Mouse (Mus musculus): ENCODE results near the gene Fgf15. TPM values are rescaled to one million over a fixed set of nuclear protein-coding genes. Genes with fewer than 3 reads are reported as not detected.
"Not testable (repeated sequence)": the region's sequence is repeated elsewhere in the genome, so short reads cannot be mapped to it uniquely, and the experiment has no call there.

Gene Fgf15
- polyA plus RNA-seq, 1 experiment from 2014 or later = not detected

DNA sequence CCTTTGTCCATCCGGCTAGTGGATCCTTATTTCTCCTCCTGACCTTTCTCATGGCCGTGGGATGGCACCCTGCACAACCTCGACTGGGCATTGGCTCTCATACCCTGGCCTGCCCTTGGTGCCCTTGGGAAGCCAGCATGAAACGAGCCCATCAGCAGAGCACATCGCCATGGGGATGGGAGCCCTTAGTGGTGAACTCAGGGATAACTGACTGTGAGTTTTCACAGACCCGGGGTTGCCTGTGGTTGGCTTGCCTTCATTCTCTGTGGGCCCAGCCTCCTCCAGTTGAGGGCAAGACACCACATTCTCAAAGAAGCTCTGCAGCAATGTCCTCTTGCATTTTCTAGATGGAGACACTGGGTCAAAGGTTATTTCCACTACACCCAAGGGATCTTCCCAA, 4.0 kb upstream of the Fgf15 start:
- Histone ChIP-seq H3K4me1 (peaks cover 28% of the 10 kb centered on the region), H3K9ac (no peak overlapping the region), H3K27ac (no peak overlapping the region), H3K36me3 (no peaks in the 10 kb centered on the region), H3K9me3 (no peaks in the 10 kb centered on the region), H3K4me3 (no peak overlapping the region), H3K27me3 (peaks cover 55% of the 10 kb centered on the region), H3K4me2 (no peak overlapping the region)
- no peak for ATAC-seq (ENCODE audit: borderline replicate concordance, extremely low read depth, low FRiP score, low TSS enrichment)
- 46% methylated on average over 6 of the region's 6 CpGs for WGBS

GRCm38 (mm10) chr7:144894191-144894590, 2.1 kb upstream of the Fgf15 start:
- ATAC-seq (ENCODE audit: borderline replicate concordance, extremely low read depth, low FRiP score, low TSS enrichment) = no peak
- no peak overlapping the region for H3K4me2 ChIP-seq

GRCm38 (mm10) chr7:144894706-144895105, 1.6 kb upstream of the Fgf15 start:
- no peaks in the 10 kb centered on the region for H3K36me3 ChIP-seq
- H3K4me1 ChIP-seq = peaks cover 24% of the 10 kb centered on the region
- no peak overlapping the region for H3K4me3 ChIP-seq
- no peak overlapping the region for H3K27ac ChIP-seq
- no peak overlapping the region for H3K9ac ChIP-seq
- 6% methylated on average over 4 of the region's 4 CpGs for WGBS
- no peaks in the 10 kb centered on the region for H3K9me3 ChIP-seq
- no peak overlapping the region for H3K4me2 ChIP-seq
- H3K27me3 ChIP-seq = peaks cover 66% of the 10 kb centered on the region
- no peak for ATAC-seq (ENCODE audit: borderline replicate concordance, extremely low read depth, low FRiP score, low TSS enrichment)

More at GRCm38 (mm10) chr7:144894191-144894590, 2.1 kb upstream of the Fgf15 start:
- no peaks in the 10 kb centered on the region for H3K9me3 ChIP-seq
- peaks cover 24% of the 10 kb centered on the region for H3K4me1 ChIP-seq
- peaks cover 65% of the 10 kb centered on the region for H3K27me3 ChIP-seq
- H3K4me3 ChIP-seq = no peak overlapping the region
- H3K9ac ChIP-seq = no peak overlapping the region
- WGBS = 7% methylated on average over 5 of the region's 5 CpGs
- no peak overlapping the region for H3K27ac ChIP-seq
- no peaks in the 10 kb centered on the region for H3K36me3 ChIP-seq

GRCm38 (mm10) chr7:144895305-144896111, 823 bp upstream of the Fgf15 start:
- peaks cover 24% of the 10 kb centered on the region for H3K4me1 ChIP-seq
- H3K27ac ChIP-seq = no peak overlapping the region
- H3K4me2 ChIP-seq = peak overlapping the region; percentile 94
- no peaks in the 10 kb centered on the region for H3K9me3 ChIP-seq
- peak overlapping the region; percentile 36 for H3K9ac ChIP-seq
- H3K36me3 ChIP-seq = no peaks in the 10 kb centered on the region
- H3K4me3 ChIP-seq = peak overlapping the region; percentile 46
- under 1% methylated on average over 37 of the region's 37 CpGs for WGBS
- ATAC-seq (ENCODE audit: borderline replicate concordance, extremely low read depth, low FRiP score, low TSS enrichment) = peak; percentile 80
- H3K27me3 ChIP-seq = peaks cover 70% of the 10 kb centered on the region

DNA sequence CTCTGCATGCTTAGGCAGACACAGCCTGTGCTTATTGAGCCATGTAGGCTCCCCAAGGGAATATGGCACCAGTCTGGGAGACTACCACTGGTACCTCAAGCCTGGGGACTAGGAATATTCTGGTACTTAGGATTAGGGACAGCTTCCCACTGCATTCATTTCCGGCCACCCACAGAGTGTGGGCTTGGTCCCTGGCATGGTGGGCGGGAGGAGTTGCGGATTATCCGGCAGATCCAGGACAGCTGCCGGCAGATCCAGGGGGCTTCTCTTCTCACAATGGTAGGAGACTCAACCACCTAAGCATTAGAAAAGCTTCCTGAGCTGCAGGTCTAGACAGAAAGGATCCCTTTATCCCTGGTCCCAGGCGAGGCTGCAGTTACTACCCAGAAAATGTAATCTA, 2.2 kb downstream of the Fgf15 start:
- Histone ChIP-seq H3K4me1 (peaks cover 24% of the 10 kb centered on the region), H3K9ac (no peak overlapping the region), H3K9me3 (no peaks in the 10 kb centered on the region), H3K27me3 (peaks cover 67% of the 10 kb centered on the region), H3K36me3 (no peaks in the 10 kb centered on the region), H3K4me3 (no peak overlapping the region), H3K4me2 (no peak overlapping the region), H3K27ac (no peak overlapping the region)
- ATAC-seq (ENCODE audit: borderline replicate concordance, extremely low read depth, low FRiP score, low TSS enrichment) = no peak
- WGBS = 54% methylated on average over 6 of the region's 6 CpGs

DNA sequence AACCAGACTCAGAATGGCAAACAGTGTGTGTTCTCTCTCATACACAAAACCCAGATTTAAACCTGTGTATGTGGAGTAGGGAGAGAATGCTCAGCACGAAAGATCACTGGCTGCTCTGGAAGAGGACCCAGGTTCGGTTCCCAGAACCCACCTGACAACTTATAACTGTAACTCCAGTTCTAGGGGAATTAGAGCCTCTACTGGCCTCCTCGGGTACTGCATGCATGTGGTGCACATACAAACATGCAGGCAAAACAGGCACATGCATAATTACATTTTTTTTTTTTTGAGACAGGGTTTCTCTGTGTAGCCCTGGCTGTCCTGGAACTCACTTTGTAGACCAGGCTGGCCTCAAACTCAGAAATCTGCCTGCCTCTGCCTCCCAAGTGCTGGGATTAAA, 9.2 kb downstream of the Fgf15 start:
- H3K27ac ChIP-seq; H3K4me2 ChIP-seq; H3K9ac ChIP-seq; H3K9me3 ChIP-seq; ATAC-seq (ENCODE audit: borderline replicate concordance, extremely low read depth, low FRiP score, low TSS enrichment); H3K27me3 ChIP-seq; H3K4me1 ChIP-seq; H3K4me3 ChIP-seq; H3K36me3 ChIP-seq: not testable (repeated sequence)
- 87% methylated on average over 3 of the region's 3 CpGs for WGBS

- H3K27ac ChIP-seq = no peak overlapping the region
- peak; percentile 52; the same call in 1 of the 2 replicates for ATAC-seq (ENCODE audit: borderline replicate concordance, extremely low read depth, low FRiP score, low TSS enrichment)
- no peaks in the 10 kb centered on the region for H3K9me3 ChIP-seq
- H3K4me2 ChIP-seq = no peak overlapping the region
- H3K36me3 ChIP-seq = no peaks in the 10 kb centered on the region
- H3K4me3 ChIP-seq = no peak overlapping the region
- no peak overlapping the region for H3K9ac ChIP-seq
- peaks cover 2% of the 10 kb centered on the region for H3K4me1 ChIP-seq
- WGBS = 10% methylated on average over 28 of the region's 28 CpGs
- H3K27me3 ChIP-seq = no peaks in the 10 kb centered on the region
Measured at GRCm38 (mm10) chr7:144906708-144907397, 10.5 kb downstream of the Fgf15 start.

- Histone ChIP-seq H3K9me3 (no peaks in the 10 kb centered on the region), H3K27me3 (no peaks in the 10 kb centered on the region), H3K9ac (no peak overlapping the region), H3K4me1 (peaks cover 2% of the 10 kb centered on the region), H3K27ac (no peak overlapping the region), H3K36me3 (no peaks in the 10 kb centered on the region), H3K4me3 (no peak overlapping the region), H3K4me2 (no peak overlapping the region)
- WGBS = 12% methylated on average over 8 of the region's 8 CpGs
- no peak for ATAC-seq (ENCODE audit: borderline replicate concordance, extremely low read depth, low FRiP score, low TSS enrichment)
Measured at GRCm38 (mm10) chr7:144907793-144908192, 11.5 kb downstream of the Fgf15 start.

DNA sequence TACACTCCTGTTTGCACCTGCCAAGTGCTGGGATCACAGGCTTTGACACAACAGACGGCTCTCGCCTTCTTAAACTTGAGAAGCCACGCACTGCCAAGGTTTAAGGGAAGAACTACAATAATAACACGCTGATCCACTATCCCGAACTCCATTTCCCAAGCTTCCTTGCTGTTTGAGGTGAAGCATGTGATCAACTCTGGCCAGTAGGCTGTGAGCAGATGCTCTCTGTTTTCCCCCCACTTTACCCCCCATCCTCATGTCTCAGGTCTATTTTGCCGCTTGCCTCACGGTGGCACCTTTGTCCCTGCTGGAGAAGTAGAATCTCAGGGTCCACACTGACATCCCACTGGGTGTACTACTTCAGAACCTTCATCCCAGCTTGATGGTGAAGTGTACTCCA, 12.4 kb downstream of the Fgf15 start:
- Histone ChIP-seq H3K36me3 (no peaks in the 10 kb centered on the region), H3K4me1 (peaks cover 2% of the 10 kb centered on the region), H3K9ac (no peak overlapping the region), H3K4me2 (no peak overlapping the region), H3K27me3 (no peaks in the 10 kb centered on the region), H3K27ac (no peak overlapping the region), H3K9me3 (no peaks in the 10 kb centered on the region), H3K4me3 (no peak overlapping the region)
- WGBS = 26% methylated on average over 7 of the region's 7 CpGs
- no peak for ATAC-seq (ENCODE audit: borderline replicate concordance, extremely low read depth, low FRiP score, low TSS enrichment)

- no peak overlapping the region for H3K4me3 ChIP-seq
- no peaks in the 10 kb centered on the region for H3K9me3 ChIP-seq
- no peak overlapping the region for H3K4me2 ChIP-seq
- no peak for ATAC-seq (ENCODE audit: borderline replicate concordance, extremely low read depth, low FRiP score, low TSS enrichment)
- peaks cover 14% of the 10 kb centered on the region for H3K4me1 ChIP-seq
- H3K27me3 ChIP-seq = no peaks in the 10 kb centered on the region
- whole genome bisulfite sequencing = 78% methylated on average over 1 of the region's 1 CpGs
- H3K9ac ChIP-seq = no peak overlapping the region
- H3K27ac ChIP-seq = no peak overlapping the region
- H3K36me3 ChIP-seq = no peaks in the 10 kb centered on the region
Measured at GRCm38 (mm10) chr7:144911121-144911520, 14.8 kb downstream of the Fgf15 start.

GRCm38 (mm10) chr7:144912897-144913296, 16.6 kb downstream of the Fgf15 start:
- no peak for ATAC-seq (ENCODE audit: borderline replicate concordance, extremely low read depth, low FRiP score, low TSS enrichment)

DNA sequence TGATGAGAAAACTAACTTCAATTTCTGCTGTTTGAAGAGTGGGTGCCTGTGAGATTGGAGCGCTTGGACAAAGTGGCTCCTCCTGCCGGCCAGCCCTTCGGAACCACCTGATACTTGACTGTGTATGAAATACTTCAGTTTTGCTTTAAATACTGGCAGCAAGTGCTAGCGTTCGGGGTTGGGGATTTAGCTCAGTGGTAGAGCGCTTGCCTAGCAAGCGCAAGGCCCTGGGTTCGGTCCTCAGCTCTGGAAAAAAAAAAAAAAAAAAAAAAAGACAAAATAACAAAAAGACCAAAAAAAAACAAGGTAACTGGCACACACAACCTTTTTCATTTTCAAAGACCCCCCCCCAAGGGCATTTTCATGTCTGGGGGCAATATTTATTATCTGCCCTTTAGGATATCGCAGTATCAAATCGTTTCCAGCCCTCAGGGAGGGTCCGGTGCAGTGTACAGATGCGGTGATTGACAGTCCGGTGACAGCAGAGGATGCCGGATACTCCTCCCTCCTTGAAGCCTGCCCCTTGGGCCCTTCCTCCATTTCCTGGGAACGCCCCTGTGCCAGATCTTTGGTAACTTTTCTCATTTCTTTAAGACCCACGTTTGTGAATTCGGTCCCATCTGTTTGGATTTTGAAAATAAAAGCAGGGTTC, 18.1 kb downstream of the Fgf15 start:
- peak overlapping the region; percentile 66 for H3K4me3 ChIP-seq
- peak overlapping the region; percentile 73 for H3K9ac ChIP-seq

More at GRCm38 (mm10) chr7:144912897-144913296, 16.6 kb downstream of the Fgf15 start:
- H3K4me1 ChIP-seq = peaks cover 13% of the 10 kb centered on the region
- H3K36me3 ChIP-seq = 0 out of 2 replicates have a peak, but pooled peaks cover 4% of the 10 kb centered on the region
- H3K4me2 ChIP-seq = no peak overlapping the region
- H3K4me3 ChIP-seq = no peak overlapping the region
- no peak overlapping the region for H3K9ac ChIP-seq
- H3K27me3 ChIP-seq = no peaks in the 10 kb centered on the region
- WGBS = 87% methylated on average over 4 of the region's 4 CpGs
- H3K27ac ChIP-seq = no peak overlapping the region
- H3K9me3 ChIP-seq = no peaks in the 10 kb centered on the region

More for the DNA sequence above, 18.1 kb downstream of the Fgf15 start:
- H3K9me3 ChIP-seq = no peaks in the 10 kb centered on the region
- peaks cover 13% of the 10 kb centered on the region for H3K4me1 ChIP-seq
- peak overlapping the region; percentile 73 for H3K27ac ChIP-seq
- H3K36me3 ChIP-seq = peaks cover 16% of the 10 kb centered on the region
- H3K4me2 ChIP-seq = peak overlapping the region; percentile 83
- peak; percentile 90 for ATAC-seq (ENCODE audit: borderline replicate concordance, extremely low read depth, low FRiP score, low TSS enrichment)
- H3K27me3 ChIP-seq = no peaks in the 10 kb centered on the region
- 6% methylated on average over 17 of the region's 17 CpGs for WGBS

All from lung, embryonic 15.5 days (tissue).